Mouse (Mus musculus) CD4-positive, CD25-positive, alpha-beta regulatory T cell, adult 2 months (primary cell): ENCODE data around the gene Ago4.
"Not testable (repeated sequence)": the region's sequence is repeated elsewhere in the genome, so short reads cannot be mapped to it uniquely, and the experiment has no call there.

Experiments
- DNase-seq: peaks from one replicate; pipeline ENCODE4 v3.0.0-alpha.2; 2012; ENCODE audit warnings: low read depth, low spot score

Gene Ago4

GRCm38 (mm10) chr4:126532827-126533728, at the start of gene Ago4:
TSS of gene Ago4 (minus strand) at chr4:126533472.
- peak; percentile 28 for DNase-seq

GRCm38 (mm10) chr4:126579077-126579476, 45.8 kb upstream of the Ago4 start:
- no peak for DNase-seq

GRCm38 (mm10) chr4:126577920-126578319, 44.6 kb upstream of the Ago4 start:
- DNase-seq, result no peak

DNA sequence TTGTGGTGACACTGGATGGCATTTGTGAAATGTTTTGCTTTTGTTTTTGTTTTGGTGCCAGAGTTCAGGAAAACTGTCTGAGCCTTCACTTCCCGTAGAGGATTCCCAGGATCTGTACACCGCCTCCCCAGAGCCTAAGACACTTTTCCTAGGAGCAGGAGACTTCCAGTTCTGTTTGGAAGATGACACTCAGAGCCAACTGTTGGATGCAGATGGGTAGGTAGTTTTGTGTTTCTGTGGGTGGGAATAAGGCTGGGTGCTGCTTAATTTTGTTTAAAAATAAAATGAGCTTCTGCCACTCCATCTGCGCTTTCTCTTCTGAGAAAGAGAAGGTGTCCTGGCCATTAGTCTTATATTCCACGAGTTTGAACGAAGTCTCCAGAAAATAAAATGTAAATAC, 43.0 kb upstream of the Ago4 start:
- DNase-seq, result no peak

GRCm38 (mm10) chr4:126569783-126570182, 36.5 kb upstream of the Ago4 start:
- no peak for DNase-seq

GRCm38 (mm10) chr4:126567243-126567642, 34.0 kb upstream of the Ago4 start:
- no peak for DNase-seq

DNA sequence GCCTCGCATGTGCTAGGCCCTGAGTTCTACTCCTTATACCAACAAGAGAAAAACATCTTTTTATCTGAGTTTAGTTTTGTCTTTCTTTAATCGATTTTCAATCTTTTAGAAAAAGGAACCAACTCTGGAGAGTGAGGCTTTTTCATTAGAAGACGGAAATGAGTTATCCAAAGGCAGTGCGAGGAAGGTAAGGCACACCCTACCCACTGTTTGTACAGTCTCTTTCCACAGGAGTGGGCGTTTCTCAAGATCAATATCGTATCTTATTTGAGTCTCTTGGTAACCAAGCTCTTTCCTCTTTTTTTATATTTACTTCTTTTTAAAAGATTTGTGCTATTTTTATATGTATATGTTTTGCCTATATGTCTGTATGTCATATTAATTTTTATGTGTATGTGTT, 30.5 kb upstream of the Ago4 start:
- DNase-seq, result no peak

DNA sequence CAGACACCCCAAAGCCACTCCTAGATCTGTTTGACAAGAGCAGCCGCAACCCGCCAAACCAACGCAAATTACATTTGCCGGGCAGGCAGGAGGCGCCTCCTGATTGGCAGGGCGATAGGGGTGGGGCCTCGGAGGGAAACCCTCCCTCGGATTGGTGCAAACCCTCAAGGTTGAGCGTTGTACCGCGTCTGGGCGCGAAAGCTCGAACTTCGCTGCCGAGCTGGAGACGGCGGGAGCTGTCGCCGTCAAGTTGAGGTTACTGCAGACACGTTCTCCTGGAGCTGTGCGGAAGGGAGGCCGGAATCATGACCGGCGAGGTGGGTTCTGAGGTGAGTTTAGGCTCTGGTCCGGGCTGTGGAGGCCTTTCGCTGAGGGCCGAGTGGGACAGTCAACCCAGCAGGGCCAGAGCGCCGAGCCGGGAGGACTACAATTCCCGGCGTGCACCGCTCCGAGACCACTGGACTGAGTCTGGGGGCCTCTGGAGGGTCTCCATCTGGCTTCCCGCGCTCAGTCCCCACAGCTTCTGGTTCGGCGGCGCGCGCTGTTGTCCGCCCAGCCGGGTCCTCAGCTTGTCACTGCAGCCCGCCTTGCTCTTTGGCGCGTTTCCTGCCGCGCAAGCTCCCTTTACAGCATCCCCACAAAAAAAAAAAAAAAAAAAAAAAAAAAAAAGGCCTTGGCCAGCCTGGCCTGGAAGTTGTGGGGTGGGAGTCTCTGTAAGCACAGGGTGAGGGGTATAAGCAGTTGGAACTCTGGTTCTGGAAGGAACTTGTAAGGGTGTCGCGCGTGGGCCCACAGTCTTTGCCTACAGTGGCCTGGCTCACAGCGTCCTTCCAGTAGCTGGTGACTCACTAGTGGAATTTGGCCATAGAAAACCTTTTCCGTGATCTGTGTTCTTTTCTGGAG, 23.8 kb upstream of the Ago4 start, which contains the start of gene Clspn:
Gene Clspn, plus strand, starts transcription at position 127 of the 903 bp plus-strand sequence.
- peak; percentile 91 for DNase-seq

GRCm38 (mm10) chr4:126554462-126554861, 21.2 kb upstream of the Ago4 start:
- peak; percentile 77 for DNase-seq

DNA sequence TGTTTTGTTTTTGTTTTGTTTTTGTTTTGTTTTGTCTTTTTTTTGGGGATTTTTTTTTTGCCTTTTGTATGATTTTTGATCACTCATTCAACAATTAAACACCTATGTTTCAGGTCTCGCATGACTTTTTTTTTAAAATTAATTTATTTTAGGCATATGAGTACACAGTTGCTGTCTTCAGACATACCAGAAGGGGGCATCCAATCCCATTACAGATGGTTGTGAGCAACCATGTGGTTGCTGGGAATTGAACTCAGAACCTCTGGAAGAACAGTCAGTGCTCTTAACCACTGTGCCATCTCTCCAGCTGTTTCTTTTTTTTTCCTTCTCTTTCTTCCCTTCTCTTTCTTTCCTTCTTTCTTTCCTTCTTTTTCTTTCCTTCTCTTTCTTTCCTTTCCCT, 20.4 kb upstream of the Ago4 start:
- no peak for DNase-seq

- DNase-seq, result no peak
Measured at GRCm38 (mm10) chr4:126553105-126553504, 19.8 kb upstream of the Ago4 start.

GRCm38 (mm10) chr4:126552136-126552535, 18.9 kb upstream of the Ago4 start:
- no peak for DNase-seq

DNA sequence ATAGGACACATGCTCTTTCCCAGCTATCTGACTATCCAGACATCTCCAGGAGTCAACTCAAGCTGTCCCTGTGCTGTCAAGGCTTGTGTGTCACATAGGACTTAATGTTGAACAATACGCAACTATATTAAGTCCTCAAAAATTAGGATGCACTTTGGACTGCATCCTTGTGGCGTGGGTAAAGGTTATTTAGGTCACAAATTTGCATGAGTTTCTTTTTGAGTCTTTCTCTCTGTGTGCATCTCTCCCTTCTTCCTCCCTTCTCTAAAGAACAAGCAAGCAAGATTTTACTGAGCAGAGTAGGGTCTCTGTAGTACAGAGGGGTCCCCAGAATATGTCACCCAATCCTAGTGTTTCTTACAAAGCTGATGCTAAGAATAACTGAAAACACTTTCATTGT, 12.9 kb upstream of the Ago4 start:
- DNase-seq, result no peak

DNA sequence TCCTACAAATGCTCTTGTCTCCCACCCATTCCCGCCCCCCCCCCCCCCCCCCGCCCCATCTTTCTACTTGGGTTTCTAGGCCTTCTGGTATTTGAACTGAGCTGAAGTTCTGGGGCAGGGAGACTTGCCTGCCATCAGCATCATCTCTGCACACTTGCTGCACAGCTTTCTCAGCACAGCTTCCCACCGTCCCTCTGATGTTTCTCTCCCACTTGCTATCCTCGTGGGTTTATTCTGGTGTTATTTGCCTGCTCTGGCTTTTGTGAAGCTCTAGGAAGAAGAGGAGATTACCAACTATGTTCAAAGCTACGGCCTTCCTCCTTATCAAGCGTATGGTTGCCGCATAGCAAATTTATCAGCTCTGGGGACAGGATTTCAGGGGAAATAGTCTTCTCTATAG, 12.4 kb upstream of the Ago4 start:
- DNase-seq, result no peak

DNA sequence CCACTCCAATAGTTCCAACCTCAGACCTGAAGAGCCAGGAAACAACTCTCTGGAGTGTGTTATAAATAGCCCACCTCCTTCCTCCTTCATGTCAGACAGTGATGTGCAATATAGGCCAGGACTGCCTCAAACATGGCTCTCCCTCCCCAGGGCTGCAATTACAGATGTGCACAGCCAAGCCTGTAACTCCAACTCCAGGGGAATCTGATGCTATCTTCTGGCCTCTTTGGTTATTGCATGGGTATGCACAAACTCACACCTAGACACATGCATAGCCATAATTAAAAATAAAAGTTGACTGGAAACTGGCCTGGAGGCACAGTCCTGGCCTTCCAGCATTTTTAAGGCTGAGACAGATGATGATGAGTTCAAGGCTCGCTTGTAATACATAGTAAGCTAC, 11.7 kb upstream of the Ago4 start:
- DNase-seq, result no peak

- no peak for DNase-seq
Measured at GRCm38 (mm10) chr4:126542838-126543237, 9.6 kb upstream of the Ago4 start.

DNA sequence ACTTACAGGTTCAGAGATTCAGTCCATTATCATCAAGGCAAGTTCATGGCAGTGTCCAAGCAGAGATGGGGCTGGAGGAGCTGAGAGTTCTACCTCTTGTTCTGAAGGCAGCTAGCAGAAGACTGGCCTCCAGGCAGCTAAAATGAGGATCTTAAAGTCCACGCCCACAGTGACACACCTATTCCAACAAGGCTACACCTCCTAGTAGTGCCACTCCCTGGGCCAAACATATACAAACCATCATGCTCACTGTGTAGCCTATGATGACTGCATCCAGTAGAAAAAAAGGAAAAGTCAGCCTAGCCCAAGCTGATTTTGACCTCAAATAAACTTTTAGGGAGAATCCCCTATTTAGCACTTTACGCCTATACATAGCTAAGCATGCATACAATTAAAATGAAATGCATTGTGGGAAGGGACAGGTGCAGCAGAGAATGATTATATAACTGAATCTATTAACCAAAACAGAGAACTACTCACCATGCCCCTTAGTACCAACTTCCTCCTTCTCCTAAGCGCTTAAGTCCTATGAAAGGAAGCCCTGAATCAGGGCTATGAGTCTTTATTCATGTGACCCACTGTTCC, 7.3 kb upstream of the Ago4 start:
- no peak for DNase-seq

- no peak for DNase-seq
Measured at GRCm38 (mm10) chr4:126536865-126537264, 3.6 kb upstream of the Ago4 start.

- DNase-seq, result not testable (repeated sequence)
Measured at GRCm38 (mm10) chr4:126535631-126536030, 2.4 kb upstream of the Ago4 start.

DNA sequence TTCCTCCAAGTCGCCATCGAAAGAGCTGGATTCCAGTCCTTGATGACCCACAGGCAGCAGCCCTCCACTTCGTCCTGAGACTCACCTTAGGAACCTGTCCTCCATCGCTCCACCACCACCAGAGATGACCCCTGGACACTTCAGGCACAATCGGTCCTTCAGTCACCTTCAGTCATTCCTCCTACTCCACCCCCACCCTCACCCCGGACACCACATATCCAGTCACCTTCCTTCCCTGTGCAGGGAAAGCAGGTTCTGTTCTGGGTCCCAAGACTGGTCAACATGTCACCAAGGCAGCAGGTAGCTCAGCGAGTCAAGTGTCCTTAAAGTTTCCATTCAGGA, 428 bp upstream of the Ago4 start:
- DNase-seq, result no peak

DNA sequence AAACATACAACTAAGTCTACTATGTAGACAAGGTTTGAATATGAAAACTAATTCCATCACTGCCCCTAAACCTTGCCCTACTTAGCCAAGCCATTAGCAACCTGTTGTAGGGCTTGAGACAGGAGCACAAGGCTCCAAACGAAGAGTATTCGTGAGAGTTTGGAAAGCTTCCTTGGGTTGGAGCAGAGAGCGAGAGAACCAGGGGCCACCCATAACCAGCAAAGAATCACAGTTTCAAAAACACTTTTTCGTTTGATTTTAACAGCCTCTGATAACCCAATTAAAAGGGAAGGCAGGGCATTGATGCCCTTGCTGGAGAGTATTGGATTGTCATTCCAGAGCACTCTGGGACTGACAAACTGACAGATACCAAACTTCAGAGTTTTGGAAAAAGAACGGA, 980 bp downstream of the Ago4 start:
- DNase-seq, result no peak

- no peak for DNase-seq
Measured at GRCm38 (mm10) chr4:126526828-126527227, 6.4 kb downstream of the Ago4 start.
